Mouse (Mus musculus): ENCODE data around the gene Mylip.

Mylip gene

GRCm38 (mm10) chr13:45461370-45461958 is 71.9 kb downstream of the Mylip start:
- H3K4me1 ChIP-seq (replicated peaks; ENCODE audit: low read depth, low read length) = no peaks in the 10 kb centered on the region
- H3K4me3 ChIP-seq (replicated peaks; ENCODE audit: low read length) = no peak overlapping the region
- no peaks in the 10 kb centered on the region for H3K36me3 ChIP-seq (ENCODE audit: insufficient read depth, low read length)
- TF ChIP-seq POU5F1 (IDR thresholded peaks at IDR 0.05; ENCODE audit: borderline replicate concordance, low read length) (no peak), CTCF (conservative IDR thresholded peaks at IDR 0.05; ENCODE audit: low read length) (no peak), NANOG (IDR thresholded peaks at IDR 0.05; ENCODE audit: borderline replicate concordance, low read length) (no peak)
- peaks cover 6% of the 10 kb centered on the region for H3K9me3 ChIP-seq (ENCODE audit: low read length)
- H3K27me3 ChIP-seq (ENCODE audit: insufficient read depth, low read length) = no peaks in the 10 kb centered on the region

Data from E14TG2a.4 (cell line).